ENCODE assay signal across 30 mouse cellular contexts in genomic region chr17:75055235-75055634, GRCm38 (mm10). TPM values are rescaled to one million over a fixed set of nuclear protein-coding genes. Genes with fewer than 3 reads are reported as not detected.
A peak's percentile ranks its signal among the peaks of the same experiment; 100 is the strongest.
DNase-seq lines count a peak whose midpoint lies in the region; ATAC-seq and TF ChIP-seq lines count a peak whose summit lies in the region.
"Had no signal": no experiment of that assay in that cellular context is flagged by ENCODE, and none has a peak within 500 bp of the region (broad histone marks: within the 10 kb centered on the region; RNA-seq: fewer than 3 reads in every experiment).

No protein-coding gene starts in this region.

- no peaks in the 10 kb centered on the region for H3K36me3 ChIP-seq in forebrain, postnatal 0 days (ENCODE audit: insufficient read depth)
- H3K36me3 ChIP-seq in forebrain, embryonic 14.5 days (ENCODE audit: control insufficient read depth, insufficient read depth, low read length) = no peaks in the 10 kb centered on the region
- H3K36me3 ChIP-seq in kidney, embryonic 14.5 days (ENCODE audit: control insufficient read depth, insufficient read depth, low read length) = no peaks in the 10 kb centered on the region
- H3K36me3 ChIP-seq: embryonic facial prominence, embryonic 12.5 days; embryonic facial prominence, embryonic 15.5 days; forebrain, embryonic 10.5 days; heart, embryonic 15.5 days; hindbrain, embryonic 10.5 days; hindbrain, embryonic 13.5 days; intestine, embryonic 15.5 days had no signal

- H3K9me3 ChIP-seq in forebrain, postnatal 0 days (ENCODE audit: low read length) = no peaks in the 10 kb centered on the region
- no peaks in the 10 kb centered on the region for H3K9me3 ChIP-seq in forebrain, embryonic 14.5 days (replicated peaks; ENCODE audit: control insufficient read depth, low read length)
- H3K9me3 ChIP-seq in kidney, embryonic 14.5 days (ENCODE audit: control insufficient read depth, low read length) = no peaks in the 10 kb centered on the region
- H3K9me3 ChIP-seq: embryonic facial prominence, embryonic 12.5 days; embryonic facial prominence, embryonic 15.5 days; forebrain, embryonic 10.5 days; forebrain, embryonic 13.5 days; heart, embryonic 12.5 days; heart, embryonic 15.5 days; hindbrain, embryonic 10.5 days; hindbrain, embryonic 13.5 days; intestine, embryonic 15.5 days had no signal

- DNase-seq in forebrain, postnatal 0 days = peak; percentile 29
- no peak for DNase-seq in forebrain, embryonic 14.5 days (ENCODE audit: low spot score)
- peak; percentile 90 for DNase-seq in 3T3-L1 (ENCODE audit: low read depth, low spot score)
- peak; percentile 82 for DNase-seq in NIH3T3 (ENCODE audit: low read depth)
- peak; percentile 21 for DNase-seq in fibroblast of lung, adult 2 months (ENCODE audit: low read depth)
- DNase-seq in spleen, postnatal 36 days (ENCODE audit: low spot score in 2 of 2) = no peak
- no peak for DNase-seq in kidney, adult 9 months
- DNase-seq: adrenal gland, adult 2 months; adrenal gland, postnatal 14 days; cerebellum, adult 11 months; cerebellum, adult 2 months; cerebellum, adult 9-11 months; cerebellum, postnatal 25 days; gastrocnemius, postnatal 25 days; heart, adult 18-20 months; heart, postnatal 10 days; heart, postnatal 36 days; kidney, adult 11 months had no signal

- no peak overlapping the region for H3K9ac ChIP-seq in forebrain, postnatal 0 days
- no peak overlapping the region for H3K9ac ChIP-seq in forebrain, embryonic 14.5 days (ENCODE audit: low read length)
- H3K9ac ChIP-seq in kidney, embryonic 14.5 days (ENCODE audit: low read depth, low read length) = no peak overlapping the region
- H3K9ac ChIP-seq: embryonic facial prominence, embryonic 12.5 days; embryonic facial prominence, embryonic 15.5 days; forebrain, embryonic 13.5 days; heart, embryonic 12.5 days; heart, embryonic 15.5 days; hindbrain, embryonic 13.5 days; intestine, embryonic 15.5 days had no signal

- H3K27me3 ChIP-seq in forebrain, postnatal 0 days (ENCODE audit: insufficient read depth, low read length) = no peaks in the 10 kb centered on the region
- H3K27me3 ChIP-seq in forebrain, embryonic 14.5 days (replicated peaks; ENCODE audit: control insufficient read depth, insufficient read depth, low read length) = no peaks in the 10 kb centered on the region
- H3K27me3 ChIP-seq in kidney, embryonic 14.5 days (ENCODE audit: control insufficient read depth, insufficient read depth, low read length) = no peaks in the 10 kb centered on the region
- H3K27me3 ChIP-seq: embryonic facial prominence, embryonic 12.5 days; embryonic facial prominence, embryonic 15.5 days; forebrain, embryonic 13.5 days; heart, embryonic 12.5 days; heart, embryonic 15.5 days; intestine, embryonic 15.5 days had no signal

- 71% methylated on average over 5 of the region's 5 CpGs for WGBS in forebrain, postnatal 0 days
- 79% methylated on average over 5 of the region's 5 CpGs for WGBS in forebrain, embryonic 14.5 days
- 81% methylated on average over 5 of the region's 5 CpGs for WGBS in kidney, embryonic 14.5 days

- no peak overlapping the region for H3K4me3 ChIP-seq in forebrain, postnatal 0 days (ENCODE audit: low read depth, low read length)
- H3K4me3 ChIP-seq in forebrain, embryonic 14.5 days (ENCODE audit: low read depth, low read length) = no peak overlapping the region
- no peak overlapping the region for H3K4me3 ChIP-seq in kidney, embryonic 14.5 days (ENCODE audit: low read length)
- H3K4me3 ChIP-seq: embryonic facial prominence, embryonic 12.5 days; embryonic facial prominence, embryonic 15.5 days; erythroblast, embryonic 14.5 days; forebrain, embryonic 10.5 days; forebrain, embryonic 13.5 days; heart, embryonic 12.5 days; heart, embryonic 15.5 days; hindbrain, embryonic 10.5 days; hindbrain, embryonic 13.5 days; intestine, embryonic 15.5 days had no signal

- H3K4me1 ChIP-seq in forebrain, postnatal 0 days (ENCODE audit: insufficient read depth) = no peaks in the 10 kb centered on the region
- H3K4me1 ChIP-seq in forebrain, embryonic 14.5 days (ENCODE audit: control insufficient read depth, insufficient read depth, low read length) = no peaks in the 10 kb centered on the region
- no peaks in the 10 kb centered on the region; the same call in 1 of the 2 replicates for H3K4me1 ChIP-seq in kidney, embryonic 14.5 days (ENCODE audit: control insufficient read depth, insufficient read depth, low read length)
- H3K4me1 ChIP-seq: forebrain, embryonic 13.5 days; hindbrain, embryonic 13.5 days; intestine, embryonic 15.5 days had no signal

- no peak overlapping the region for H3K27ac ChIP-seq in forebrain, postnatal 0 days (ENCODE audit: low read depth, low read length)
- no peak overlapping the region for H3K27ac ChIP-seq in forebrain, embryonic 14.5 days (ENCODE audit: low read depth, low read length)
- no peak overlapping the region for H3K27ac ChIP-seq in kidney, embryonic 14.5 days (ENCODE audit: low read depth, low read length)
- H3K27ac ChIP-seq: embryonic facial prominence, embryonic 12.5 days; embryonic facial prominence, embryonic 15.5 days; forebrain, embryonic 10.5 days; forebrain, embryonic 13.5 days; heart, embryonic 15.5 days; hindbrain, embryonic 10.5 days; hindbrain, embryonic 13.5 days; intestine, embryonic 15.5 days had no signal

- no peak overlapping the region for H3K4me2 ChIP-seq in forebrain, postnatal 0 days (ENCODE audit: low read depth)
- no peak overlapping the region for H3K4me2 ChIP-seq in forebrain, embryonic 14.5 days (ENCODE audit: low read length)
- H3K4me2 ChIP-seq in kidney, embryonic 14.5 days (replicated peaks; ENCODE audit: low read depth, low read length) = no peak overlapping the region
- H3K4me2 ChIP-seq: embryonic facial prominence, embryonic 12.5 days; embryonic facial prominence, embryonic 15.5 days; forebrain, embryonic 13.5 days; heart, embryonic 12.5 days; heart, embryonic 15.5 days; hindbrain, embryonic 13.5 days; intestine, embryonic 15.5 days had no signal

- no peak for TF ChIP-seq CTCF in forebrain, postnatal 0 days (IDR thresholded peaks at IDR 0.05; ENCODE audit: low read depth)

- peak; percentile 43; the same call in 1 of the 2 replicates for ATAC-seq in forebrain, postnatal 0 days
- ATAC-seq in forebrain, embryonic 14.5 days = no peak
- no peak for ATAC-seq in kidney, embryonic 14.5 days (ENCODE audit: low FRiP score, low TSS enrichment)
- ATAC-seq: forebrain, embryonic 13.5 days; hindbrain, embryonic 16.5 days; intestine, embryonic 15.5 days had no signal

RNA-seq across cellular contexts. Expression of gene Ltbp1, which starts 49.9 kb away (rescaled TPM):
- 2.0 and 5.2 TPM in 2 replicates for total RNA-seq in forebrain, postnatal 0 days (2014; rRNA removed)
- 1.1 and 1.5 TPM in 2 replicates for polyA plus RNA-seq in forebrain, postnatal 0 days (2015; fragmentation: Nextera tagmentation; extraction: Ambion mirVana)
- polyA plus RNA-seq in forebrain, embryonic 14.5 days (2014; fragmentation: Nextera tagmentation; extraction: Ambion mirVana) = 4.2 and 4.5 TPM in 2 replicates
- polyA plus RNA-seq in kidney, embryonic 14.5 days (2014; fragmentation: Nextera tagmentation; extraction: Ambion mirVana) = 35.2 and 54.7 TPM in 2 replicates

Comparison
In these comparisons a context has a peak if more than half of its experiments do, and no peak if none do; other contexts are left out.
1. DNase-seq: peak in forebrain, postnatal 0 days (single experiment), 3T3-L1 (single experiment), NIH3T3 (single experiment) and fibroblast of lung, adult 2 months (single experiment); none in forebrain, embryonic 14.5 days (single experiment), spleen, postnatal 36 days (0 of 2) and kidney, adult 9 months (single experiment).